Mouse (Mus musculus) G1E (cell line): ENCODE measurements at regions not wholly inside any gene's neighbourhood (a gene's known extent, or its start where the extent isn't known, plus 50 kb on each side); places are given as distances from the start of the nearest gene placed in this dataset.

ENCODE experiments used
- CTCF ChIP-seq: IDR thresholded peaks from 2 replicates; pipeline ENCODE4 v1.5.1; 2012; ENCODE audit warnings: low read depth, low read length, inconsistent platforms, mixed read lengths
- GATA1 ChIP-seq: IDR thresholded peaks from 2 replicates; pipeline ENCODE4 v1.6.1; 2012; ENCODE audit warnings: borderline replicate concordance, low read length, inconsistent platforms, mixed read lengths
- POLR2AphosphoS5 ChIP-seq: IDR thresholded peaks from 2 replicates; pipeline ENCODE4 v1.6.1; 2012; ENCODE audit warnings: low read depth, low read length, inconsistent platforms; ENCODE audit not compliant: insufficient replicate concordance
- TAL1 ChIP-seq: conservative IDR thresholded peaks from 2 replicates; pipeline ENCODE4 v1.6.1; 2012; ENCODE audit warnings: low read depth, low read length, inconsistent platforms, mixed read lengths

DNA sequence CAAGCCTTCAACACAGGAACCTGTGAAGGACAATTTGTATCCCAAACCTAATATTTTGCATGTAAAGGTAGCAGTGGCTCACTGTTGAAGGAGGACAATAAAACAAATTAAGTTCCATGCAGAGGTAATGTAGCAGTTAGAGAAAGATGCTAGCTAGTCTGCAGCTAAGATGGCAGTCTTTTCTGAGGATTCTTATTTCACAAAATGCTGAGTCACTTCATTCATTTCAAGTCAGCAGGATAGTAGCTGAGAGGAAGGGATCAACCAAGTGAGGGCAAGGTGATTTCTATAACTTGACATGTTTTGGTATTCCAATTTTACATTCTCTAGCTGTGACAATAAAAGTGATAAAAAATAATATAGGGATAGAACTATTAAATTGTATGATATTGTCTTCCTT lies 194.0 kb upstream of the Nrxn1 start:
- TF ChIP-seq TAL1 (no peak), GATA1 (no peak), CTCF (no peak), POLR2AphosphoS5 (no peak)
